ENCODE assay signal across 8 mouse cellular contexts in genomic region chr19:37433895-37434262, GRCm38 (mm10). TPM values are rescaled to one million over a fixed set of nuclear protein-coding genes. Genes with fewer than 3 reads are reported as not detected.
A peak's percentile ranks its signal among the peaks of the same experiment; 100 is the strongest.
DNase-seq lines count a peak whose midpoint lies in the region; ATAC-seq and TF ChIP-seq lines count a peak whose summit lies in the region.

No protein-coding gene starts in this region.

- peak overlapping the region; percentile 96 for H3K4me3 ChIP-seq in megakaryocyte, embryonic 14.5 days (replicated peaks)
- peak overlapping the region; percentile 33 for H3K4me3 ChIP-seq in hindbrain, embryonic 15.5 days
- H3K4me3 ChIP-seq in liver, embryonic 13.5 days (replicated peaks): peak overlapping the region; percentile 69
- H3K4me3 ChIP-seq in neural tube, embryonic 14.5 days (ENCODE audit: low read depth, low read length): peak overlapping the region; percentile 33; the same call in 1 of the 2 replicates
- no peak overlapping the region for H3K4me3 ChIP-seq in cerebellum, adult 2 months (replicated peaks; ENCODE audit: insufficient read depth, low read depth, low read length)

- no peak for TF ChIP-seq CTCF in cerebellum, adult 2 months (IDR thresholded peaks at IDR 0.05; ENCODE audit: borderline replicate concordance, insufficient read depth, low read depth, low read length)

- peaks cover 37% of the 10 kb centered on the region for H3K9me3 ChIP-seq in megakaryocyte, embryonic 14.5 days
- no peaks in the 10 kb centered on the region for H3K9me3 ChIP-seq in hindbrain, embryonic 15.5 days
- H3K9me3 ChIP-seq in liver, embryonic 13.5 days (replicated peaks): no peaks in the 10 kb centered on the region
- no peaks in the 10 kb centered on the region for H3K9me3 ChIP-seq in neural tube, embryonic 14.5 days (ENCODE audit: control insufficient read depth, low read length)

- TF ChIP-seq POLR2A in cerebellum, adult 2 months (IDR thresholded peaks at IDR 0.05; ENCODE audit: borderline replicate concordance, insufficient read depth, low read length): no peak

- DNase-seq in embryo, embryonic 11 days: peak; percentile 55
- DNase-seq in liver, embryonic 13.5 days: no peak
- DNase-seq in layer of hippocampus, postnatal 14 days (ENCODE audit: low spot score in 2 of 2): no peak
- no peak for DNase-seq in cerebellum, adult 2 months

- no peak overlapping the region for H3K27ac ChIP-seq in hindbrain, embryonic 15.5 days (replicated peaks)
- peak overlapping the region; percentile 55 for H3K27ac ChIP-seq in liver, embryonic 13.5 days
- no peak overlapping the region for H3K27ac ChIP-seq in neural tube, embryonic 14.5 days (ENCODE audit: low read depth, low read length)
- H3K27ac ChIP-seq in cerebellum, adult 2 months (ENCODE audit: insufficient read depth, low read length): no peak overlapping the region

- peaks cover 41% of the 10 kb centered on the region for H3K4me1 ChIP-seq in megakaryocyte, embryonic 14.5 days
- peaks cover 16% of the 10 kb centered on the region for H3K4me1 ChIP-seq in hindbrain, embryonic 15.5 days (replicated peaks)
- H3K4me1 ChIP-seq in liver, embryonic 13.5 days (replicated peaks): peaks cover 50% of the 10 kb centered on the region
- peaks cover 6% of the 10 kb centered on the region; the same call in 1 of the 2 replicates for H3K4me1 ChIP-seq in neural tube, embryonic 14.5 days (ENCODE audit: control insufficient read depth, insufficient read depth, low read length)
- H3K4me1 ChIP-seq in cerebellum, adult 2 months (ENCODE audit: control insufficient read depth, insufficient read depth, low read length): no peaks in the 10 kb centered on the region

- peaks cover 21% of the 10 kb centered on the region for H3K36me3 ChIP-seq in megakaryocyte, embryonic 14.5 days (replicated peaks; ENCODE audit: low read length)
- no peaks in the 10 kb centered on the region for H3K36me3 ChIP-seq in hindbrain, embryonic 15.5 days
- H3K36me3 ChIP-seq in liver, embryonic 13.5 days: 0 out of 2 replicates have a peak, but pooled peaks cover 3% of the 10 kb centered on the region
- no peaks in the 10 kb centered on the region for H3K36me3 ChIP-seq in neural tube, embryonic 14.5 days (ENCODE audit: control insufficient read depth, insufficient read depth, low read length)

- H3K4me2 ChIP-seq in hindbrain, embryonic 15.5 days: peak overlapping the region; percentile 56
- peak overlapping the region; percentile 81 for H3K4me2 ChIP-seq in liver, embryonic 13.5 days
- H3K4me2 ChIP-seq in neural tube, embryonic 14.5 days (ENCODE audit: low read depth, low read length): no peak overlapping the region; the same call in 1 of the 2 replicates

- no peak overlapping the region for H3K9ac ChIP-seq in hindbrain, embryonic 15.5 days
- H3K9ac ChIP-seq in liver, embryonic 13.5 days: peak overlapping the region; percentile 78
- H3K9ac ChIP-seq in neural tube, embryonic 14.5 days (replicated peaks; ENCODE audit: low read depth, low read length): no peak overlapping the region

- 2% methylated on average over 14 of the region's 14 CpGs for WGBS in hindbrain, embryonic 15.5 days
- 2% methylated on average over 14 of the region's 14 CpGs for WGBS in liver, embryonic 13.5 days (ENCODE audit: insufficient replicate concordance)
- WGBS in neural tube, embryonic 14.5 days: 2% methylated on average over 14 of the region's 14 CpGs
- WGBS in cerebellum, adult 2 months: 2% methylated on average over 14 of the region's 14 CpGs

- H3K27me3 ChIP-seq in megakaryocyte, embryonic 14.5 days (replicated peaks): peaks cover 53% of the 10 kb centered on the region
- peaks cover 75% of the 10 kb centered on the region for H3K27me3 ChIP-seq in hindbrain, embryonic 15.5 days
- peaks cover 82% of the 10 kb centered on the region for H3K27me3 ChIP-seq in liver, embryonic 13.5 days
- H3K27me3 ChIP-seq in neural tube, embryonic 14.5 days (ENCODE audit: control insufficient read depth, insufficient read depth, low read length): peaks cover 53% of the 10 kb centered on the region
- H3K27me3 ChIP-seq in cerebellum, adult 2 months (ENCODE audit: control insufficient read depth, insufficient read depth, low read length): peaks cover 10% of the 10 kb centered on the region; the same call in 1 of the 2 replicates

- ATAC-seq in megakaryocyte, adult 5-6 weeks (ENCODE audit: poor library complexity, severe bottlenecking): no peak
- peak; percentile 23; the same call in 1 of the 2 replicates for ATAC-seq in hindbrain, embryonic 15.5 days (ENCODE audit: low FRiP score, low read depth)
- peak; percentile 12 for ATAC-seq in liver, embryonic 13.5 days (ENCODE audit: low read depth)
- ATAC-seq in neural tube, embryonic 14.5 days (ENCODE audit: low read depth): peak; percentile 22; the same call in 1 of the 2 replicates

RNA-seq across cellular contexts. Expression of gene Hhex, which starts 0.7 kb away (rescaled TPM):
- 42.5 and 99.2 TPM in 2 replicates for polyA plus RNA-seq in megakaryocyte, embryonic 14.5 days (2012; ENCODE audit: insufficient read depth, low replicate concordance)
- 113 and 118 TPM in 2 replicates for total RNA-seq in megakaryocyte, adult 5-6 weeks (2015)
- 26.5 and 34.9 TPM in 2 replicates for total RNA-seq in megakaryocyte, adult 5-6 weeks (2017)
- polyA plus RNA-seq in hindbrain, embryonic 15.5 days (2015; fragmentation: Nextera tagmentation; extraction: Ambion mirVana): 5.7 and 6.3 TPM in 2 replicates
- polyA plus RNA-seq in liver, embryonic 13.5 days (2015; fragmentation: Nextera tagmentation; extraction: Ambion mirVana): 27.8 and 34.4 TPM in 2 replicates
- 1.8 and 4.3 TPM in 2 replicates for polyA plus RNA-seq in neural tube, embryonic 14.5 days (2014; fragmentation: Nextera tagmentation; extraction: Ambion mirVana)
- 1 to 10 TPM; 2.6 to 3.6 TPM for total RNA-seq in layer of hippocampus, postnatal 14 days (2021)
- 1.7 and 1.9 TPM in 2 replicates for polyA plus RNA-seq in cerebellum, adult 2 months (2012; rRNA removed)

RNA-seq across cellular contexts. Expression of gene Kif11, which starts 57.7 kb away (rescaled TPM):
- polyA plus RNA-seq in megakaryocyte, embryonic 14.5 days (2012; ENCODE audit: insufficient read depth, low replicate concordance): 1.2 and 1.7 TPM in 2 replicates
- 128 and 136 TPM in 2 replicates for total RNA-seq in megakaryocyte, adult 5-6 weeks (2015)
- 223 and 233 TPM in 2 replicates for total RNA-seq in megakaryocyte, adult 5-6 weeks (2017)
- polyA plus RNA-seq in hindbrain, embryonic 15.5 days (2015; fragmentation: Nextera tagmentation; extraction: Ambion mirVana): 12.5 and 14.6 TPM in 2 replicates
- polyA plus RNA-seq in liver, embryonic 13.5 days (2015; fragmentation: Nextera tagmentation; extraction: Ambion mirVana): 50.8 and 65.4 TPM in 2 replicates
- polyA plus RNA-seq in neural tube, embryonic 14.5 days (2014; fragmentation: Nextera tagmentation; extraction: Ambion mirVana): 5.1 and 6.4 TPM in 2 replicates
- 1 to 10 TPM; 2.4 to 3.1 TPM for total RNA-seq in layer of hippocampus, postnatal 14 days (2021)
- 0.46 and 0.49 TPM in 2 replicates for polyA plus RNA-seq in cerebellum, adult 2 months (2012; rRNA removed)
